Mouse (Mus musculus) gastrocnemius, postnatal 25 days (tissue): ENCODE results near the gene Crat. TPM values are rescaled to one million over a fixed set of nuclear protein-coding genes. Genes with fewer than 3 reads are reported as not detected.

Source experiments
- DNase-seq: peaks from one replicate; pipeline ENCODE4 v3.0.0; 2022
- microRNA-seq, 2 experiments: library from miRNA; unstranded; fragments of <30 nt; microRNA quantifications; one replicate each; pipeline ENCODE4 v1.2.0; 2021; ENCODE audit warnings: borderline replicate concordance in 2 of 2
- total RNA-seq, 2 experiments: library from RNA; stranded (reverse); gene quantifications; 1 replicate in 1 of 2; 2 replicates in 1 of 2; pipeline ENCODE4 v1.2.3; 2021

The Crat gene
- total RNA-seq, 2 experiments from 2014 or later: 315 to 363 TPM

DNA sequence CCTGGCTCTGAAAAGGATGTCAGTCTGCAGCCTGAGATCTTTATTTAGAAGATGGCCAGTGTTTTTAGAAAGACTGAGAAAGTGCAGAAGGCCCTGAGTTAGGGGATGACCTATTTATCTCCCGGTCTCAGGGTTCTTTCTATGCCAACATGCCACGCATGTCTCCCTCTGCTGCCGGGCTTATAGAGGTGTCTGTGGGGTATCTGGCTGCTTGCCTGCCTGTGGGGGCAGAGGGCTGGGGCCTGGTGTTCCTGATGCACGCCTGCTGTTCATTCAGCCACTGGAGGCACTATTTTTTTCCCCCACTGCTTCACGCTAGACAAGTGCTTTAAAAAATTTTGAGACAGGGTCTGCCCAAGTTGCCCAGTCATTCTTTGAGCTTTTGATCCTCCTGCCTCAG lies 49.4 kb downstream of the Crat start:
- DNase-seq: no peak

- DNase-seq: no peak
Measured at GRCm38 (mm10) chr2:30365281-30366069, 50.1 kb downstream of the Crat start.

GRCm38 (mm10) chr2:30363773-30364650 lies 51.6 kb downstream of the Crat start, which contains the start of gene Miga2:
Gene Miga2 (plus strand): TSS chr2:30364233.
- peak; percentile 99 for DNase-seq

DNA sequence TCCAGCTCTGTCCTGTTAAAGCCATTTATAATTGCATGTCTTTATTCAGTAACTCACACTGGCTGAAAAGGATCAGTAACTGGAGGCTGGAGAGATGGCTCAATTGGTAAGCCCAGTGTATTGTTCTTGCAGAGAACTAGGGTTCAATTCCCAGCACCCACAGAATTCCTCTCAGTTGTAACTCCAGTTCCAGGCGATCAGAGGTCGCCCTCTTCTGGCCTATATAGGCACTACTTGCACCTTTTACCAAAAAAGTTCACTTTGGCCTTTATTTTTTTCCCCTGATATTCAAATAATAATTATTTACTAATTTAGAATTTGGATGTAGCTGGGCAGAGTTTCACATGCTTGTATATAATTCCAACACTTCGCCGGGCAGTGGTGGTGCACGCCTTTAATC lies 52.7 kb downstream of the Crat start:
- no peak for DNase-seq

- no peak for DNase-seq
Measured at GRCm38 (mm10) chr2:30360626-30361025, 55.0 kb downstream of the Crat start.

DNA sequence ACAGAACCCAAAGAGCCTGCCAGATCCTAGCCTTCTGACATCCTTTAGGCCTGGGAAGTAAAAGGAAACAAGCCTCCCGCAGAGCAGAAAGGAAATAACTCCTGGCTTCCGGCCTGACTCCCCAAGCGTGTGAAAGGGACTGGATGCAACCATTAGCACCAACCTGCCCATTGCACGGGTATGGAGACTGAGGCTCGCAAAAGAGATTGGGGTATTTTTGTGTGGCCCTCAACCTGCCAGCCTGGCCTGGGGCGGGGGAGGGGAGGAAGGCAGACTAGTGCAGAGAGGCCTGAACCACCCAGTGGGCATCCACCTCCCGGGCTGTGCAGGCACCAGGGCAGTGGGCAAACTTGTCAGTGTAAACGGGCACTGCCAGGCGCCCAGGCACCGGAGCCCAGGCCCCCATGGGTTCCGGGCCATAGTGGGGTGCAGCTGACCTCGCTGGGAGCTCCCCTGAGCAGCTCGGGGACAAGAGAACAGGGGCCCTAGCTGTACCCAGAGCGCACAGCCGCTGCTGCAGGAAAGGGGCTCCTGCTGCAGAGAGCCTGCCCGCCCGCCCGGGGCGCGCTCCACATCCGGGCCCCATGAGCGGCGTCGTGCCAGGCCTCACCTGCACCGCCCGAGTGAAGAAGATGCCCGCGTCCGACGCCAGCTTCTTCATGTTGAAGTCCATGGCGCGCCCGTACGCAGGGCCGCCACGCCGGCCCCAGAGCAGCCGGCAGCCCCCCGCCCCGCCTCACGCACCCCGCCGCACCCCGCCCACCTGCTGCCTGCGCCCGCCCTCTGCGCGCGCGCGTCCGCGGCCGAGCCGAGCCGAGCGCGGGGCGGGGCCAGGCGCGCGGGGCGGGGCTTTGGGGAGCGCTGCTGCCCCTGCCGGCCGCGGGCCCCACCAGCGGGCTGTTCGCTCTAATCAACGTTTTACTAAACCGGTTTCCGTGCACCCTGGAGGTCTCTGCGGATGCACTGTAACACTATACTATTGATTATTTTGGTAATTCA lies 56.8 kb downstream of the Crat start, which contains the start of gene Sh3glb2:
Sh3glb2 (minus strand) TSS at position 805 of the 999 bp plus-strand sequence.
- peak; percentile 84 for DNase-seq

GRCm38 (mm10) chr2:30357552-30358510 lies 57.8 kb downstream of the Crat start:
- no peak for DNase-seq

- no peak for DNase-seq
Measured at GRCm38 (mm10) chr2:30356906-30357305, 58.7 kb downstream of the Crat start.

- DNase-seq: no peak
Measured at GRCm38 (mm10) chr2:30356266-30356665, 59.3 kb downstream of the Crat start.

DNA sequence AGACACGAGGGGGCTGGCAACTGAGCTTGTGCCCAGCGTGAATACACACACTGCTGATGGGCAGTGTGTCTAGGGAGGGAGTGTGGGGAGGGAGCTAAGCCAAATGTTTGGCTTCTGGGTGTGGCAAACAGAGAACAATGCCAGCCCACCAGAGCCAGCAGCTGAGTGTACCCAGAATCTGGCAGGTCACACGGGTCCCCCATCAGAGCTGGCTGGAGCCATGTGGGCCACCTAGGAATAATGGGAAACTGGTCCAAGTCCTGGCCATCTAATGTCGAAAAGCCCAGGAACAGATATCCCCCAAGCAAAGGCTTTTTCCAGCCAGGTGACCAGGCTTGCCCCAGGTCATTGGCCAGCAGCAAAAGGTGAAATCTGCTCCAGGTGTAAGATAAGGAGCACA lies 59.8 kb downstream of the Crat start:
- DNase-seq: no peak

- DNase-seq: no peak
Measured at GRCm38 (mm10) chr2:30351149-30351548, 64.5 kb downstream of the Crat start.

Small RNA genes within 50 kb of the gene (microRNA-seq; reads per million reads assigned to microRNA genes)
- gene Gm47292: 0 reads per million in 2 experiments

Other genes starting within 250 kb of the Crat start
- 10 to 100 TPM; 56.2 to 62.1 TPM for gene Endog, start 244.3 kb downstream of the Crat start, total RNA-seq
- gene Spout1, start 237.4 kb downstream of the Crat start, total RNA-seq: 1 to 10 TPM; 4.3 to 4.8 TPM
- 10 to 100 TPM; 22.9 to 24.6 TPM for gene Kyat1, start 210.0 kb downstream of the Crat start, total RNA-seq
- 10 to 100 TPM; 16.2 to 17.1 TPM for gene Lrrc8a, start 178.1 kb downstream of the Crat start, total RNA-seq
- gene Gm28035, start 175.2 kb downstream of the Crat start, total RNA-seq: 1 to 10 TPM in 1 of 2 experiments, under 1 TPM in 1; 0.64 to 1.2 TPM
- gene Phyhd1, start 149.6 kb downstream of the Crat start, total RNA-seq: 10 to 100 TPM in 1 of 2 experiments, 1 to 10 TPM in 1; 8.4 to 19.5 TPM
- not detected for gene Gm28038, start 134.8 kb downstream of the Crat start, total RNA-seq
- gene Dolk, start 129.5 kb downstream of the Crat start, total RNA-seq: 10 to 100 TPM; 18.2 to 20.0 TPM
- gene Nup188, start 129.4 kb downstream of the Crat start, total RNA-seq: 1 to 10 TPM; 7.8 to 9.9 TPM
- 10 to 100 TPM; 16.2 to 21.2 TPM for gene Sh3glb2, start 56.5 kb downstream of the Crat start, total RNA-seq
- 10 to 100 TPM; 22.8 to 23.8 TPM for gene Miga2, start 51.6 kb downstream of the Crat start, total RNA-seq
- 1 to 10 TPM; 5.2 to 6.8 TPM for gene Dolpp1, start 23.6 kb downstream of the Crat start, total RNA-seq
- gene Ptpa, start 226 bp upstream of the Crat start, total RNA-seq: 10 to 100 TPM; 67.1 to 68.5 TPM
- gene Ier5l, start 58.4 kb upstream of the Crat start, total RNA-seq: 1 to 10 TPM; 2.1 to 2.5 TPM
- gene Cstad, start 179.2 kb upstream of the Crat start, total RNA-seq: 1 to 10 TPM; 2.3 TPM